Mouse (Mus musculus): Measurements from ENCODE around the gene Grm5. TPM values are rescaled to one million over a fixed set of nuclear protein-coding genes. Genes with fewer than 3 reads are reported as not detected.

The Grm5 gene
- polyA plus RNA-seq (2015; fragmentation: Nextera tagmentation; extraction: Ambion mirVana), result 76.4 and 89.6 TPM in 2 replicates

- peak within 1 kb of the TSS; percentile 93 for H3K27ac ChIP-seq (replicated peaks)
- H3K27me3 ChIP-seq (replicated peaks), result no peaks in the 10 kb centered on the region
- no peaks in the 10 kb centered on the region for H3K36me3 ChIP-seq
- H3K9me3 ChIP-seq (replicated peaks), result no peaks in the 10 kb centered on the region
- WGBS, result 13% methylated on average over 2 of the region's 2 CpGs
- H3K4me2 ChIP-seq, result peak within 1 kb of the TSS; percentile 74
- H3K4me1 ChIP-seq, result peaks cover 6% of the 10 kb centered on the region
- peak within 1 kb of the TSS; percentile 57 for H3K4me3 ChIP-seq (replicated peaks)
- ATAC-seq (ENCODE audit: low FRiP score), result no peak; the same call in 1 of the 2 replicates
- H3K9ac ChIP-seq (replicated peaks), result peak within 1 kb of the TSS; percentile 69
Measured at GRCm38 (mm10) chr7:87583868-87584267, at the start of gene Grm5. Gene Grm5 (plus strand): TSS chr7:87584168.

GRCm38 (mm10) chr7:87539031-87539430, 44.9 kb upstream of the Grm5 start:
- Histone ChIP-seq H3K27ac (replicated peaks) (no peak overlapping the region), H3K9ac (replicated peaks) (no peak overlapping the region), H3K4me1 (no peaks in the 10 kb centered on the region), H3K27me3 (replicated peaks) (no peaks in the 10 kb centered on the region), H3K4me3 (replicated peaks) (no peak overlapping the region), H3K36me3 (no peaks in the 10 kb centered on the region), H3K4me2 (no peak overlapping the region), H3K9me3 (replicated peaks) (no peaks in the 10 kb centered on the region)
- no peak for ATAC-seq (ENCODE audit: low FRiP score)

- no peak overlapping the region for H3K4me2 ChIP-seq
- 54% methylated on average over 1 of the region's 1 CpGs for WGBS
- H3K4me3 ChIP-seq (replicated peaks), result no peak overlapping the region
- H3K9me3 ChIP-seq (replicated peaks), result no peaks in the 10 kb centered on the region
- no peaks in the 10 kb centered on the region for H3K27me3 ChIP-seq (replicated peaks)
- no peaks in the 10 kb centered on the region for H3K4me1 ChIP-seq
- H3K36me3 ChIP-seq, result no peaks in the 10 kb centered on the region
- H3K27ac ChIP-seq (replicated peaks), result no peak overlapping the region
- no peak overlapping the region for H3K9ac ChIP-seq (replicated peaks)
- no peak for ATAC-seq (ENCODE audit: low FRiP score)
Measured at GRCm38 (mm10) chr7:87565300-87565699, 18.7 kb upstream of the Grm5 start.

GRCm38 (mm10) chr7:87566476-87566875, 17.5 kb upstream of the Grm5 start:
- ATAC-seq (ENCODE audit: low FRiP score), result no peak
- no peak overlapping the region for H3K4me3 ChIP-seq (replicated peaks)
- no peak overlapping the region for H3K4me2 ChIP-seq
- H3K36me3 ChIP-seq, result no peaks in the 10 kb centered on the region
- H3K9ac ChIP-seq (replicated peaks), result no peak overlapping the region
- no peaks in the 10 kb centered on the region for H3K27me3 ChIP-seq (replicated peaks)
- H3K9me3 ChIP-seq (replicated peaks), result no peaks in the 10 kb centered on the region
- H3K4me1 ChIP-seq, result no peaks in the 10 kb centered on the region
- no peak overlapping the region for H3K27ac ChIP-seq (replicated peaks)

- no peaks in the 10 kb centered on the region for H3K9me3 ChIP-seq (replicated peaks)
- peak; percentile 92 for ATAC-seq (ENCODE audit: low FRiP score)
- H3K27me3 ChIP-seq (replicated peaks), result no peaks in the 10 kb centered on the region
- peak overlapping the region; percentile 74 for H3K4me2 ChIP-seq
- 1% methylated on average over 28 of the region's 28 CpGs for WGBS
- H3K4me3 ChIP-seq (replicated peaks), result peak overlapping the region; percentile 57
- H3K4me1 ChIP-seq, result peaks cover 6% of the 10 kb centered on the region
- H3K27ac ChIP-seq (replicated peaks), result peak overlapping the region; percentile 93
- peak overlapping the region; percentile 69 for H3K9ac ChIP-seq (replicated peaks)
- no peaks in the 10 kb centered on the region for H3K36me3 ChIP-seq
Measured at GRCm38 (mm10) chr7:87584281-87584701, 323 bp downstream of the Grm5 start.

GRCm38 (mm10) chr7:87586271-87586937, 2.4 kb downstream of the Grm5 start:
- peak overlapping the region; percentile 71 for H3K27ac ChIP-seq (replicated peaks)
- H3K36me3 ChIP-seq, result no peaks in the 10 kb centered on the region
- peak overlapping the region; percentile 74 for H3K4me2 ChIP-seq
- WGBS, result 13% methylated on average over 10 of the region's 10 CpGs
- no peaks in the 10 kb centered on the region for H3K27me3 ChIP-seq (replicated peaks)
- peak overlapping the region; percentile 55 for H3K9ac ChIP-seq (replicated peaks)
- peak overlapping the region; percentile 57 for H3K4me3 ChIP-seq (replicated peaks)
- H3K9me3 ChIP-seq (replicated peaks), result no peaks in the 10 kb centered on the region
- peaks cover 6% of the 10 kb centered on the region for H3K4me1 ChIP-seq
- ATAC-seq (ENCODE audit: low FRiP score), result peak; percentile 61

- peak overlapping the region; percentile 22; the same call in 1 of the 2 replicates for H3K4me3 ChIP-seq (replicated peaks)
- ATAC-seq (ENCODE audit: low FRiP score), result no peak
Measured at GRCm38 (mm10) chr7:87587976-87588375, 4.0 kb downstream of the Grm5 start.

GRCm38 (mm10) chr7:87626251-87626650, 42.3 kb downstream of the Grm5 start:
- no peak overlapping the region for H3K4me2 ChIP-seq
- no peaks in the 10 kb centered on the region for H3K4me1 ChIP-seq
- WGBS, result 79% methylated on average over 2 of the region's 2 CpGs
- H3K9ac ChIP-seq (replicated peaks), result no peak overlapping the region
- H3K27me3 ChIP-seq (replicated peaks), result no peaks in the 10 kb centered on the region
- no peak for ATAC-seq (ENCODE audit: low FRiP score)
- no peak overlapping the region for H3K27ac ChIP-seq (replicated peaks)
- H3K4me3 ChIP-seq (replicated peaks), result no peak overlapping the region
- H3K9me3 ChIP-seq (replicated peaks), result no peaks in the 10 kb centered on the region
- no peaks in the 10 kb centered on the region for H3K36me3 ChIP-seq

More at GRCm38 (mm10) chr7:87587976-87588375, 4.0 kb downstream of the Grm5 start:
- WGBS, result 44% methylated on average over 1 of the region's 1 CpGs
- peaks cover 6% of the 10 kb centered on the region for H3K4me1 ChIP-seq
- no peak overlapping the region for H3K9ac ChIP-seq (replicated peaks)
- H3K27ac ChIP-seq (replicated peaks), result no peak overlapping the region
- H3K36me3 ChIP-seq, result no peaks in the 10 kb centered on the region
- H3K27me3 ChIP-seq (replicated peaks), result no peaks in the 10 kb centered on the region
- H3K4me2 ChIP-seq, result peak overlapping the region; percentile 74
- H3K9me3 ChIP-seq (replicated peaks), result no peaks in the 10 kb centered on the region

GRCm38 (mm10) chr7:87635530-87635929, 51.6 kb downstream of the Grm5 start:
- H3K9ac ChIP-seq (replicated peaks), result no peak overlapping the region
- no peak for ATAC-seq (ENCODE audit: low FRiP score)
- H3K27me3 ChIP-seq (replicated peaks), result no peaks in the 10 kb centered on the region
- no peaks in the 10 kb centered on the region for H3K4me1 ChIP-seq
- H3K4me2 ChIP-seq, result no peak overlapping the region
- no peak overlapping the region for H3K27ac ChIP-seq (replicated peaks)
- no peaks in the 10 kb centered on the region for H3K9me3 ChIP-seq (replicated peaks)
- 10% methylated on average over 1 of the region's 1 CpGs for WGBS
- H3K36me3 ChIP-seq, result no peaks in the 10 kb centered on the region
- H3K4me3 ChIP-seq (replicated peaks), result no peak overlapping the region

GRCm38 (mm10) chr7:87650610-87651009, 66.6 kb downstream of the Grm5 start:
- Histone ChIP-seq H3K4me3 (replicated peaks) (no peak overlapping the region), H3K4me1 (no peaks in the 10 kb centered on the region), H3K27ac (replicated peaks) (no peak overlapping the region), H3K4me2 (no peak overlapping the region), H3K9me3 (replicated peaks) (no peaks in the 10 kb centered on the region), H3K27me3 (replicated peaks) (no peaks in the 10 kb centered on the region), H3K9ac (replicated peaks) (no peak overlapping the region), H3K36me3 (no peaks in the 10 kb centered on the region)
- ATAC-seq (ENCODE audit: low FRiP score), result no peak
- WGBS, result 86% methylated on average over 3 of the region's 3 CpGs

- Histone ChIP-seq H3K36me3 (no peaks in the 10 kb centered on the region), H3K4me2 (no peak overlapping the region), H3K9ac (replicated peaks) (no peak overlapping the region), H3K27ac (replicated peaks) (no peak overlapping the region), H3K4me1 (no peaks in the 10 kb centered on the region), H3K4me3 (replicated peaks) (no peak overlapping the region), H3K27me3 (replicated peaks) (no peaks in the 10 kb centered on the region), H3K9me3 (replicated peaks) (no peaks in the 10 kb centered on the region)
- ATAC-seq (ENCODE audit: low FRiP score), result no peak
- 62% methylated on average over 3 of the region's 3 CpGs for WGBS
Measured at GRCm38 (mm10) chr7:87661794-87662193, 77.8 kb downstream of the Grm5 start.

GRCm38 (mm10) chr7:87664041-87664440, 80.1 kb downstream of the Grm5 start:
- no peak overlapping the region for H3K27ac ChIP-seq (replicated peaks)
- H3K4me3 ChIP-seq (replicated peaks), result no peak overlapping the region
- H3K9ac ChIP-seq (replicated peaks), result no peak overlapping the region
- no peaks in the 10 kb centered on the region for H3K9me3 ChIP-seq (replicated peaks)
- WGBS, result 81% methylated on average over 2 of the region's 2 CpGs
- ATAC-seq (ENCODE audit: low FRiP score), result no peak
- no peak overlapping the region for H3K4me2 ChIP-seq
- H3K4me1 ChIP-seq, result no peaks in the 10 kb centered on the region
- H3K27me3 ChIP-seq (replicated peaks), result no peaks in the 10 kb centered on the region
- no peaks in the 10 kb centered on the region for H3K36me3 ChIP-seq
